Mouse (Mus musculus) right cerebral cortex, postnatal 14 days (tissue): ENCODE results near the gene Mia3.
A peak's percentile ranks its signal among the peaks of the same experiment; 100 is the strongest.
"Not testable (repeated sequence)": the region's sequence is repeated elsewhere in the genome, so short reads cannot be mapped to it uniquely, and the experiment has no call there.

Experiments used
- DNase-seq: peaks from one replicate; pipeline ENCODE4 v3.0.0; 2022

Mia3 gene

GRCm38 (mm10) chr1:183344886-183345816 lies 24.2 kb downstream of the Mia3 start:
- DNase-seq, result peak; percentile 88

- not testable (repeated sequence) for DNase-seq
These were observed 26.5 kb downstream of the Mia3 start for GRCm38 (mm10) chr1:183342902-183343301.

GRCm38 (mm10) chr1:183327171-183327570 lies 42.2 kb downstream of the Mia3 start:
- no peak for DNase-seq

DNA sequence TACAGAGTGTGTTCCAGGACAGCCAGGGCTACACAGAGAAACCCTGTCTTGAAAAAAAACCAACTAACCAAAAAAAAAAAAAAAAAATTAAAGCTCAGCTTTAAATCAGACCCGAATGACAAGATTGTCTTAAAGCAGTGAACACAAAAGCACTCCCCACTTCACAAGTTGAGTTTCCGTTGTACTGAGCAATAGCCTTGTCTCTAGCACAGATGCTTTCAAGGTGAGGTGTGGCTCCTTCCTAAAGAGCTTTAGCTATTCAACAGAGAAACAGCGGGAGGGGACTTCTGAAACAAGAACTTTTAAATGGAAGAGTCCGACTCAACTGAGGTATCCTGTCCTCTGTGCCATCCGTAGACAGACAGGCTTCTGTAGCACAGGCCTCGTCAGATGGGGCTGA lies 44.9 kb downstream of the Mia3 start:
- no peak for DNase-seq

GRCm38 (mm10) chr1:183323923-183324322 lies 45.4 kb downstream of the Mia3 start:
- DNase-seq, result no peak

GRCm38 (mm10) chr1:183322496-183322895 lies 46.9 kb downstream of the Mia3 start:
- not testable (repeated sequence) for DNase-seq

DNA sequence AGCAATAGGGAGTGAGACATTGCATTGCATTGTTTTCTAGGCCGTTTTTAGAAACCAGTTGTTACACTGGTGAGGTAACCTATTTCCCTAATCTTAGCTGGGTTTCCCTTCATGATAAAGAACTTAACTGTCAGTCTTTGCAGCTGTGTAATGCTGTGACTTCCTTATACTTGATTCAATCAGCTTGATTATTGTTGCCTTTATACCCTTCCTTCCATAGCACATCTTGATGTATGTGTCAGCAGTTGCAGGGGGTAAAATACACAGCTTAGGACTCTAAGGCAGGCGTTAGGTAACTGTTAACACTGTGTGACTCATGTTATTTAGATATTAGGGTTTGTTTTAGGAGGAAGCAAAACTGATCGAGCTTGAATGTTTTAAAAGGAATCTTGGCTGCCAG lies 48.6 kb downstream of the Mia3 start:
- DNase-seq, result no peak

GRCm38 (mm10) chr1:183315783-183316182 lies 53.6 kb downstream of the Mia3 start:
- no peak for DNase-seq

DNA sequence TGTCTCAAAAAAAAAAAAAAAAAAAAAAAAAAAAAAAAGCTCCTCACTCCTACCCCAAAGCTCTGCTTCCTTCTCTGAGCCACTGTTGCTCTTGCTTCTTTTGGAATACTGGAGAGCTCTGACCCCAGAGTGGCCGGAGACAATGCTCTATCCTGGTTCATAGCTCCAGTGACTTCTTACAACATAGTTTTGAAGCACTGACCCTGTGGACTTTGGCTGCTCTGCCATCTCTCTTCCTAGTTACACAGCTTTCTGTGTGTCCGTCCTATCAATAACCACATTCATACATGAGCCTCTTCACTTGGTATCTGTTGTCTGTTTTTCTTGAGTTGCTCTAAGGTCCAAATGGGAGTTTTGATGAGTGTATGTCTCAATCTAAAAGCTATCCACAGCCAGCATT lies 57.3 kb downstream of the Mia3 start:
- no peak for DNase-seq

- not testable (repeated sequence) for DNase-seq
These were observed 59.8 kb downstream of the Mia3 start for GRCm38 (mm10) chr1:183309601-183310000.

DNA sequence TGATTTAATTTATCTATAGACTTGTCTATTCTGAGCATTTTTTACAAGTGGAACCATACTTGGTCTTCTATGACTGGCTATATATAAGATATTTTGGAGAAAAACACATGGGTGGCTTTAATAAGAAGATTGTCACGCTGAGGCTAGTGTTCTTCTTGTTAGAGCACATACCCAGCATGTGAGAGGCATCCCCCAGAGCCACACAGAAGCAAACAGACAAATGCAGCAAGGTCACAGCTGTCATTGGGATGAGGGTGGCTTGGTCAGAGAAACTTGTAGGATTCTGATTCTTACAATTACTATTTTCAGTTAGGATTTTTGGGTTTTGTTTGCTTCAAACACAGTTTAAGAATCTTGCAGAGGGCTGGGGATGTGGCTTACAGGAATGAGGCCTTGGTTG lies 60.9 kb downstream of the Mia3 start:
- DNase-seq, result no peak

- DNase-seq, result no peak
These were observed 61.8 kb downstream of the Mia3 start for GRCm38 (mm10) chr1:183307555-183307954.

DNA sequence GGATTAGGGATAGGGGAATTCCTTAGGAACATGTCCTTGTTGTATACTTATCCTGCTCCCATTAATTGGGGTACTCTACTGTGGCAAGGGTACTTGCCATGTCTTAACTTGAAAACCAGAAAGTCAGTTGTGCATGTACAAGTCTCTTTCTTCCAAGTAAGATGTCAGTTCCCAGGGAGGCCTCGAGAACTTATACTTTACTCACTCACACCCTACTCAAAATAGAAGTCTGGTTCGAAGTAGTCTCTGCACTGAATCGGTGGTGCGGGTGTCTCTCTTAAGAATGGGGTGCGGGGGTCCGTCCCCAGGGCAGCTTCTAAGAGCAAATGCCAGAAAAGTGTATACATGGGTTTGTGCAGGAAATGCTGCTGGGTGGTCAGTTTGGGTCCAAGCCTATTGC lies 70.2 kb downstream of the Mia3 start:
- peak; percentile 84 for DNase-seq

DNA sequence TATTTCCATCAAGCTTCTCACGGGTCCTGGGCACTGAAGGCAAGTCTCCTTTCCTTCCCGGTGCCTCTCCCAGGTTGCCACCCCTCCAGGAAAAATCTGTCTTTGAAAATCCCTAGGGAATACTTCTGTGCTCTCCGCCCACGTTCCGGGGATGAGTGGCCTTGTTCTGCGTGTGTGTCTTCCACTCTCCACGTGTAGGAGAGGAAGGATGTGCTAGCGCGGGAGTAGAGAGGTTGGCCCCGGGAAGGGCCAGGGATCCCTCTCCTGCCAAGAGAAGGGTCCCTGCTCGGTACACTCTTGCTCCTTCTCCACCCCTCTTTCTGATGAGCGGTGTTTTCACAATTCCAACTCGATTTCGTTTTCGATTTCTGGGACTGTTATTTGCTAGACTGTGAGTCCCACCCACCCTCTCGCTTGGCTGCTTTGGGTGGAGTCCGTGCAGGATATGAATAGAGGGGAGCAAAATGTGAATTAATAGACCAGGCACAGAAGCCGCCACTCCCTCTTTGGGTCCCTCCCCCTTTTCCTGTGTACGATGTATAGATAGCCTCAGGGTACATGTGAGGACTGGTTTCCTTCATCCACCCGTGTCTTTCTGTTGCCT lies 71.4 kb downstream of the Mia3 start:
- DNase-seq, result peak; percentile 40

- peak; percentile 38 for DNase-seq
These were observed 71.9 kb downstream of the Mia3 start for GRCm38 (mm10) chr1:183297473-183297885.

DNA sequence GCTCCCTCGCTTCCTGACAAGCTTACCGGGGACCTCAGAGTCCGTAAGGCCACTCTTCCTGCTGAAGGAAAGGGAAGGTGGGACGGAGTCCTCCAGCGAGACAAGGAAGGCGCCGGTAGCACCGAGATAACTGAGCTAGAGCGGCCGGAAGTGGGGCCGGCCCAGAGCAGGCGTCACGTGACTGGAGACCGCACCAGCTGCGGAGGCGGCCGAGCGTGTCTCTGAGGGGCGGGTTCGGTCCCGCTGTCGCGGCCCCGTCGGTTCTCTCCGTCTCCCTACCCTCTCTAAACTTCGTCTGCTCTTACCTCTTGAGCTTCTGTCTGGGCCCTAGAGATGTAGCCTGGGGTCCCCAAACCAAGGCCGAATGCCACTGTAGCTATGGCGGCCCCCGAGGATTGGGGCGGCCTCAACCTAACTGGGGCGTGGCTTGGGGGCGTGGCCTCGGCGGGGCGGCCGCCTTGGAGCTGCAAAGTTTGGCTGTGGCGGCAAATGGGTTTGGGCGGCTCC lies 72.4 kb downstream of the Mia3 start, which contains the start of gene Brox:
TSS of gene Brox (minus strand) at position 393 of the 507 bp plus-strand sequence.
- peak; percentile 94 for DNase-seq

- peak; percentile 54 for DNase-seq
These were observed 72.9 kb downstream of the Mia3 start, which contains the start of gene Aida for GRCm38 (mm10) chr1:183296465-183296864. Gene Aida, plus strand, starts transcription at chr1:183296590.

DNA sequence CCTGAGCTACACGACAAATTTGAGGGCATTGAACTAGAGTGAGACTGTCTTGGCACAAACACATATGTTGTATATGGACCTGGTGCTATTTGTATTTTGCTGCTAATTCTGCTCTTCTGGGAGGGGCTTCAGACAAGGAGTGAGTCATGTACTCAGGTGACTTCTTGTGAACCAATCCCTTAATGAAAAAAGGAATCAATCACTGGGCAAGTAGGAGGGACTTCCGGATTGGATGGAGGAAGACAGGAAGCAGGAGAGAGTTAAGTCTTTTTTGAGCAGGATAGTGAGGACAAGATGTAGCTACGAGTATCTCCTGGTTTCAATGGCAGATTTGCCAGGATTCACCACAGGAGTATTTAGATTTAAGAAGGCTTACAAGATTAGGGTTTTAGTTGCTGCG lies 79.8 kb downstream of the Mia3 start:
- no peak for DNase-seq

DNA sequence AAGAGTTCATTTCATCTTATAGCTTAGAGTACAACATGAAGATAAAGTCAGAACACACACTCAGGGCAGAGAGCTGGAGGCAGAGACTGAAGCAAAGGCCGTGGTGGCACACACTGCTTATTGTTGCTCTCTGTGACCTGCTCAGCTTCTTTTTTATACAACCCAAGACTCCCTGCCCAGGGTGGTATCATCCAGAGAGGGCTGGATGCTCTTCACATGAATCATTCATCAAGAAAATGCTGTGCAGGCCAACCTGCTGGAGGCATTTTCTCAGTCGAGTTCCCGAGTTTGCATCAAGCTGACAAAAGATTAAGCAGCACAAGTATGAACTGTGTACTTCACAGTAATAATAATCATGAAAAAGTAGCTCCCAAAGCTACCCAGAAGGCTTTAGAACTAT lies 81.0 kb downstream of the Mia3 start:
- no peak for DNase-seq
